Mouse (Mus musculus) CH12.LX (cell line): ENCODE data around the gene Rsad1. TPM values are rescaled to one million over a fixed set of nuclear protein-coding genes. Genes with fewer than 3 reads are reported as not detected.
A peak's percentile ranks its signal among the peaks of the same experiment; 100 is the strongest.

Experiments used
- DNase-seq: peaks from one replicate; pipeline ENCODE4 v3.0.0-alpha.2; 2013; ENCODE audit errors: extremely low read depth
- H3K27ac ChIP-seq: 2 replicates; pipeline ENCODE4 v1.5.1; 2012; ENCODE audit warnings: low read depth, mild to moderate bottlenecking, control low read depth, moderate library complexity; ENCODE audit not compliant: insufficient read depth
- H3K27me3 ChIP-seq: replicated peaks from 2 replicates; pipeline ENCODE3; 2012; ENCODE audit warnings: inconsistent platforms
- H3K36me3 ChIP-seq, 2 experiments: replicated peaks in 1 of 2; 2 replicates each; pipeline versions ENCODE3 to v1.6.1; 2012; ENCODE audit warnings: inconsistent platforms in 1 of 2, low read length in 1 of 2, mild to moderate bottlenecking in 1 of 2, mixed read lengths in 1 of 2, moderate library complexity in 1 of 2; ENCODE audit not compliant: control insufficient read depth in 1 of 2, insufficient read depth in 1 of 2
- H3K4me1 ChIP-seq, 2 experiments: 2 replicates each; pipeline ENCODE4 v1.6.1; 2012; ENCODE audit warnings: inconsistent platforms in 1 of 2, moderate library complexity in 1 of 2; ENCODE audit not compliant: insufficient read depth in 2 of 2, control insufficient read depth in 1 of 2
- H3K4me2 ChIP-seq: 2 replicates; pipeline ENCODE4 v1.6.1; 2012; ENCODE audit warnings: low read depth, mild to moderate bottlenecking, control low read depth; ENCODE audit not compliant: poor library complexity, insufficient read depth, severe bottlenecking
- H3K4me3 ChIP-seq, 3 experiments: fragments of 150-350 bp in 1 of 3; sonication (generic) in 1 of 3; replicated peaks in 1 of 3; 2 replicates each; pipeline versions ENCODE3 to v1.5.1; 2011 to 2012; ENCODE audit warnings: low read depth in 2 of 3, low read length in 2 of 3, mild to moderate bottlenecking in 2 of 3, moderate library complexity in 2 of 3, control low read depth in 1 of 3, improper control_type of control experiment in 1 of 3, inconsistent platforms in 1 of 3, mixed read lengths in 1 of 3; ENCODE audit not compliant: poor library complexity in 1 of 3
- H3K79me2 ChIP-seq: replicated peaks from 2 replicates; pipeline ENCODE4 v1.6.1; 2012; ENCODE audit warnings: mild to moderate bottlenecking, moderate library complexity; ENCODE audit not compliant: control insufficient read depth, poor library complexity, insufficient read depth, severe bottlenecking; ENCODE audit errors: extremely low read depth
- H3K9ac ChIP-seq: 2 replicates; pipeline ENCODE4 v1.6.1; 2012; ENCODE audit warnings: low read depth, mild to moderate bottlenecking, control low read depth, moderate library complexity; ENCODE audit not compliant: insufficient read depth
- H3K9me3 ChIP-seq: replicated peaks from 2 replicates; pipeline ENCODE3; 2012; ENCODE audit warnings: low read length, inconsistent platforms, mixed read lengths
- BHLHE40 ChIP-seq: IDR thresholded peaks from 2 replicates; pipeline ENCODE4 v1.6.1; 2011; ENCODE audit warnings: mild to moderate bottlenecking, low read depth, low read length, improper control_type of control experiment
- EP300 ChIP-seq: IDR thresholded peaks from 2 replicates; pipeline ENCODE4 v1.6.1; 2011; ENCODE audit warnings: low read length, improper control_type of control experiment
- IRF4 ChIP-seq: IDR thresholded peaks from 2 replicates; pipeline ENCODE4 v1.6.1; 2014; ENCODE audit warnings: low read depth, mild to moderate bottlenecking, inconsistent platforms, low read length, improper control_type of control experiment
- MYC ChIP-seq: IDR thresholded peaks from 2 replicates; pipeline ENCODE4 v1.6.1; 2011; ENCODE audit warnings: low read depth, mild to moderate bottlenecking, improper control_type of control experiment, low read length
- RAD21 ChIP-seq: IDR thresholded peaks from 2 replicates; pipeline ENCODE4 v1.6.1; 2011; ENCODE audit warnings: low read depth, mild to moderate bottlenecking, low read length, improper control_type of control experiment, moderate library complexity
- ZKSCAN1 ChIP-seq: IDR thresholded peaks from 2 replicates; pipeline ENCODE4 v1.6.1; 2012; ENCODE audit warnings: low read depth, inconsistent platforms, low read length, improper control_type of control experiment, borderline replicate concordance
- ZNF384 ChIP-seq: IDR thresholded peaks from 2 replicates; pipeline ENCODE4 v1.6.1; 2012; ENCODE audit warnings: low read depth, low read length, improper control_type of control experiment, inconsistent platforms
- dilution Hi-C: fragments of 300-500 bp; cut with MboI; formaldehyde crosslinking; loops from 2 replicates; pipeline ENCODE4 v1.14.3; 2020; ENCODE audit warnings: low sequenced_read_pairs; ENCODE audit not compliant: extremely low pct_unique_long_range_greater_than_20kb, extremely low pct_ligation_motif_present
- in situ Hi-C: fragments of 300-500 bp; cut with MboI; formaldehyde crosslinking; loops from 3 replicates; pipeline ENCODE4 v1.14.3; 2019; ENCODE audit warnings: low sequenced_read_pairs, low pct_ligation_motif_present, low pct_unique_long_range_greater_than_20kb, mixed read lengths
- polyA plus RNA-seq: library from polyadenylated mRNA; unstranded; fragments of >175 nt; gene quantifications from 2 replicates; pipeline ENCODE4 v1.2.1, GENCODE M21; 2012; ENCODE audit warnings: low read depth; ENCODE audit not compliant: insufficient read length
- total RNA-seq, 2 experiments: library from RNA; depleted of rRNA; stranded (reverse); fragments of 300-350 nt in 1 of 2; fragments of >200 nt in 1 of 2; gene quantifications; 2 replicates each; pipeline ENCODE4 v1.2.3; 2012 to 2014

The Rsad1 gene
- total and polyA plus RNA-seq, 3 experiments, result 7.3 to 9.3 (median 9.2) TPM

GRCm38 (mm10) chr11:94538733-94539292, 10.2 kb downstream of the Rsad1 start:
- Histone ChIP-seq H3K4me3 (no peak overlapping the region), H3K4me2 (no peak overlapping the region), H3K9me3 (peaks cover 1% of the 10 kb centered on the region), H3K27me3 (no peaks in the 10 kb centered on the region), H3K27ac (no peak overlapping the region), H3K36me3 (peaks cover 3 to 47% of the 10 kb centered on the region in 2 experiments), H3K9ac (no peak overlapping the region), H3K4me1 (peaks cover 0 to 11% of the 10 kb centered on the region in 2 experiments; a peak in 2 of 4 replicates), H3K79me2 (no peaks in the 10 kb centered on the region)
- TF ChIP-seq RAD21 (no peak), IRF4 (no peak), MYC (no peak), EP300 (no peak)
- in situ Hi-C loops, result loop anchor here (5.0 kb wide), 1 partner anchor 37 kb away; no protein-coding TSS in a partner anchor
- DNase-seq, result no peak
- dilution Hi-C loops, result no loop called here

- H3K9ac ChIP-seq, result no peak overlapping the region
- H3K4me3 ChIP-seq, result no peak overlapping the region
- no peak for DNase-seq
- no peaks in the 10 kb centered on the region for H3K27me3 ChIP-seq
- peaks cover 1% of the 10 kb centered on the region for H3K9me3 ChIP-seq
- no peaks in the 10 kb centered on the region for H3K79me2 ChIP-seq
- in situ Hi-C loops (no loop called here), dilution Hi-C loops (no loop called here)
- H3K4me2 ChIP-seq, result no peak overlapping the region
- H3K4me1 ChIP-seq, result no peaks in the 10 kb centered on the region
- no peak overlapping the region for H3K27ac ChIP-seq
- peaks cover 0 to 9% of the 10 kb centered on the region in 2 experiments for H3K36me3 ChIP-seq
- TF ChIP-seq BHLHE40 (0 out of 2 replicates have a peak, but pooled peaks have one; percentile 30), RAD21 (no peak)
Measured at GRCm38 (mm10) chr11:94533171-94533570, 15.9 kb downstream of the Rsad1 start.

GRCm38 (mm10) chr11:94528879-94529278, 20.2 kb downstream of the Rsad1 start:
- Histone ChIP-seq H3K9ac (no peak overlapping the region), H3K27ac (no peak overlapping the region), H3K9me3 (no peaks in the 10 kb centered on the region), H3K79me2 (no peaks in the 10 kb centered on the region), H3K4me1 (peaks cover 5 to 16% of the 10 kb centered on the region in 2 experiments), H3K36me3 (no peaks in the 10 kb centered on the region), H3K4me2 (no peak overlapping the region), H3K4me3 (no peak overlapping the region), H3K27me3 (no peaks in the 10 kb centered on the region)
- in situ Hi-C loops, result no loop called here
- no peak for DNase-seq
- dilution Hi-C loops, result no loop called here
- TF ChIP-seq ZKSCAN1, result no peak
- peak; percentile 71 for TF ChIP-seq ZNF384
